Mouse (Mus musculus): ENCODE measurements at regions not wholly inside any gene's neighbourhood (a gene's known extent, or its start where the extent isn't known, plus 50 kb on each side); places are given as distances from the start of the nearest gene placed in this dataset.

GRCm38 (mm10) chr13:52120795-52121194, 274.3 kb downstream of the Gadd45g start:
- Histone ChIP-seq H3K9me3 (ENCODE audit: control insufficient read depth, low read length) (no peaks in the 10 kb centered on the region), H3K27me3 (ENCODE audit: control insufficient read depth, insufficient read depth, low read length) (no peaks in the 10 kb centered on the region), H3K27ac (replicated peaks; ENCODE audit: low read depth, low read length) (no peak overlapping the region), H3K4me1 (ENCODE audit: control insufficient read depth, insufficient read depth, low read length) (peaks cover 6% of the 10 kb centered on the region), H3K4me2 (replicated peaks; ENCODE audit: low read depth, low read length, severe bottlenecking) (no peak overlapping the region), H3K36me3 (ENCODE audit: control insufficient read depth, insufficient read depth, low read length) (no peaks in the 10 kb centered on the region), H3K9ac (ENCODE audit: low read depth, low read length, severe bottlenecking) (no peak overlapping the region), H3K4me3 (replicated peaks; ENCODE audit: low read length) (no peak overlapping the region)
- DNase-seq (ENCODE audit: low spot score): no peak
- 79% methylated on average over 8 of the region's 8 CpGs for WGBS
- TF ChIP-seq POLR2A (IDR thresholded peaks at IDR 0.05; ENCODE audit: borderline replicate concordance, extremely low read depth, insufficient read depth, insufficient read length): no peak
- ATAC-seq (ENCODE audit: low FRiP score, low read depth): no peak

DNA sequence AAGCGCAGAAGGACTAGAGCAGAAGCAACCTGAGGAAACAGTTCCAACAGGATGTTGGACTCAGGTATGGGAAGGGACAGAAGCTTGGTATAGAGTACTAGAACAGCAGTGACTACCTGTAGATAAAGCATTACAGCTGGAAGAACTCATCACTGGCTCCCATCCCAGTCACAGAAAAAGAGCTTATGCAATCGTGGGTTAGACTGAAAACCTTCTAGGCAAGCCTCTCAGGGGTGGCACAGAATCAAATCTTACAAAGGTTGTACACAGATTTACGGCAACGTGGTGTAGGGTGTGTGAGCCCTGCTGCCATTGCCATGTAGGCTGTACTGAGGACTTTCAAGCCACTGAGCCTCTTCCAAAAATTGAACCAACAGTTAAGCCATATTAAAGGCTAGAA, 278.6 kb downstream of the Gadd45g start:
- WGBS: 83% methylated on average over 4 of the region's 4 CpGs
- TF ChIP-seq POLR2A (IDR thresholded peaks at IDR 0.05; ENCODE audit: borderline replicate concordance, extremely low read depth, insufficient read depth, insufficient read length): no peak
- Histone ChIP-seq H3K4me1 (ENCODE audit: control insufficient read depth, insufficient read depth, low read length) (no peaks in the 10 kb centered on the region), H3K9me3 (ENCODE audit: control insufficient read depth, low read length) (no peaks in the 10 kb centered on the region), H3K4me3 (replicated peaks; ENCODE audit: low read length) (no peak overlapping the region), H3K36me3 (ENCODE audit: control insufficient read depth, insufficient read depth, low read length) (no peaks in the 10 kb centered on the region), H3K4me2 (replicated peaks; ENCODE audit: low read depth, low read length, severe bottlenecking) (no peak overlapping the region), H3K27ac (replicated peaks; ENCODE audit: low read depth, low read length) (no peak overlapping the region), H3K9ac (ENCODE audit: low read depth, low read length, severe bottlenecking) (no peak overlapping the region), H3K27me3 (ENCODE audit: control insufficient read depth, insufficient read depth, low read length) (no peaks in the 10 kb centered on the region)
- DNase-seq (ENCODE audit: low spot score) (no peak), ATAC-seq (ENCODE audit: low FRiP score, low read depth) (no peak)

DNA sequence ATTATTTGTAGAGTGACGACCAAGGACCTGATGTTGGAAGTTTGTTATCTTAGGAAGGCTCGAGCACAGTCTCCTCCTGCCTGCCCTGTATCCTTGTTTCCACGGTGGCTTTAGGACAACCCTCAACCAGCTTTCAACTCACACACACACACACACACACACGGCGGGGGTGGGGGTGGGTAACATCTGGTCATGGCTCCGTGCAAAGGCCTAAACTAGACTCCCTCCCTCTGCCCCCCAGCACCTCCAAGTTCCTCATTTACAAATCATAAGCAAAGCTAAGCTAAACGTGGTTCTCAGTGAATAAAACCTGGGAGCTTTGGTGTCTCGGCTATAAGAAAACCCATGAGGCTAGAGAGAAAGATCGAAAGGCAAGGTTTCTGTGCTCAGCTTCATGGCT, 281.3 kb downstream of the Gadd45g start:
- ATAC-seq (ENCODE audit: low FRiP score, low read depth) (no peak), DNase-seq (ENCODE audit: low spot score) (no peak)
- WGBS: 75% methylated on average over 9 of the region's 9 CpGs
- no peaks in the 10 kb centered on the region for H3K4me1 ChIP-seq (ENCODE audit: control insufficient read depth, insufficient read depth, low read length)
- 0 out of 2 replicates have a peak, but pooled peaks cover 5% of the 10 kb centered on the region for H3K9me3 ChIP-seq (ENCODE audit: control insufficient read depth, low read length)
- no peak for TF ChIP-seq POLR2A (IDR thresholded peaks at IDR 0.05; ENCODE audit: borderline replicate concordance, extremely low read depth, insufficient read depth, insufficient read length)
- H3K9ac ChIP-seq (ENCODE audit: low read depth, low read length, severe bottlenecking): no peak overlapping the region
- H3K4me3 ChIP-seq (replicated peaks; ENCODE audit: low read length): no peak overlapping the region
- no peaks in the 10 kb centered on the region for H3K27me3 ChIP-seq (ENCODE audit: control insufficient read depth, insufficient read depth, low read length)
- H3K4me2 ChIP-seq (replicated peaks; ENCODE audit: low read depth, low read length, severe bottlenecking): no peak overlapping the region
- no peaks in the 10 kb centered on the region for H3K36me3 ChIP-seq (ENCODE audit: control insufficient read depth, insufficient read depth, low read length)
- H3K27ac ChIP-seq (replicated peaks; ENCODE audit: low read depth, low read length): no peak overlapping the region

DNA sequence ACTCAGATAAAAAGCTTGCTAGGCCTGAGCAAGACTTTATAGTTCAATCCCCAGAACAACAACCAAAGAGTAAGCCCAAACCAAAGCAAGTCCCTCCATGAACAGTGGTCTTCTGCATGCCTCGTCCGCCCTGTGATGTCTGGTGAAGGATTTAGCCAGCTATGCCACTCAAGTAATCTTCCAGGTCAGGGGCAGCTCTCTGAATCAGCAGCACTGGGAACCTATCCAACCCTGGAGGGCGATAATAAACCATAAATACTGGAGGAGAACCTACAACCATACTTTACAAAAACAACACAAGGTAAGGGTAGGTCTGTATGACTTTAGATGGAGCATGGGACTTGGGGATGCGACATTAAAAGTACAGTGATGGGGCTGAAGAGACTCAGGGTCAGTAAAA, 283.0 kb downstream of the Gadd45g start:
- Histone ChIP-seq H3K9ac (ENCODE audit: low read depth, low read length, severe bottlenecking) (no peak overlapping the region), H3K4me3 (replicated peaks; ENCODE audit: low read length) (no peak overlapping the region), H3K27me3 (ENCODE audit: control insufficient read depth, insufficient read depth, low read length) (no peaks in the 10 kb centered on the region), H3K36me3 (ENCODE audit: control insufficient read depth, insufficient read depth, low read length) (no peaks in the 10 kb centered on the region), H3K9me3 (ENCODE audit: control insufficient read depth, low read length) (0 out of 2 replicates have a peak, but pooled peaks cover 5% of the 10 kb centered on the region), H3K27ac (replicated peaks; ENCODE audit: low read depth, low read length) (no peak overlapping the region), H3K4me1 (ENCODE audit: control insufficient read depth, insufficient read depth, low read length) (no peaks in the 10 kb centered on the region), H3K4me2 (replicated peaks; ENCODE audit: low read depth, low read length, severe bottlenecking) (no peak overlapping the region)
- WGBS: 74% methylated on average over 4 of the region's 4 CpGs
- no peak for TF ChIP-seq POLR2A (IDR thresholded peaks at IDR 0.05; ENCODE audit: borderline replicate concordance, extremely low read depth, insufficient read depth, insufficient read length)
- ATAC-seq (ENCODE audit: low FRiP score, low read depth) (no peak), DNase-seq (ENCODE audit: low spot score) (no peak)

DNA sequence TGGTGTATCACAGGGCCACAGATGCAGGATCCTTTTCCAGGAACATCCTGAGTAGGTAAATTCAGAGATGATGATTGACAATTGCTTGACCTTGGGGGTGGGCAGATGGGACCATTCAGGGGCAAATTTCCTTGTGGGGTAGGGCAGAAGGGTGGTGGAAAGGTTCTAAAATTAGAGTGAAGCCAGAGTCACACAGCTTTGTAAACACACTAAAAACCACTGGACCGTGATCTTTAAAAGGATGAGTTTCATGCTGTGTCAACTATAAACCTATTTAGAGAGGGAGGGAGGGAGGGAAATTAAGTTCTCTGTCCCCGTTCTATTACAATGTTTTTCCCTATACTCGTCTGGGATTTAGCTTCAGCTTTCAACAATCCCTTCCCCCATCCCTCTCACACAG, 286.7 kb downstream of the Gadd45g start:
- 0 out of 2 replicates have a peak, but pooled peaks cover 5% of the 10 kb centered on the region for H3K9me3 ChIP-seq (ENCODE audit: control insufficient read depth, low read length)
- DNase-seq (ENCODE audit: low spot score): no peak
- ATAC-seq (ENCODE audit: low FRiP score, low read depth): no peak
- H3K27me3 ChIP-seq (ENCODE audit: control insufficient read depth, insufficient read depth, low read length): no peaks in the 10 kb centered on the region
- WGBS: 51% methylated on average over 3 of the region's 3 CpGs
- no peaks in the 10 kb centered on the region for H3K36me3 ChIP-seq (ENCODE audit: control insufficient read depth, insufficient read depth, low read length)
- no peaks in the 10 kb centered on the region for H3K4me1 ChIP-seq (ENCODE audit: control insufficient read depth, insufficient read depth, low read length)
- no peak overlapping the region for H3K4me2 ChIP-seq (replicated peaks; ENCODE audit: low read depth, low read length, severe bottlenecking)
- no peak overlapping the region for H3K27ac ChIP-seq (replicated peaks; ENCODE audit: low read depth, low read length)
- H3K9ac ChIP-seq (ENCODE audit: low read depth, low read length, severe bottlenecking): no peak overlapping the region
- TF ChIP-seq POLR2A (IDR thresholded peaks at IDR 0.05; ENCODE audit: borderline replicate concordance, extremely low read depth, insufficient read depth, insufficient read length): no peak
- no peak overlapping the region for H3K4me3 ChIP-seq (replicated peaks; ENCODE audit: low read length)

All from limb, embryonic 14.5 days (tissue).